Mouse (Mus musculus): ENCODE results near the gene Jak1.

Jak1 gene

GRCm38 (mm10) chr4:101235964-101236363, 29.1 kb downstream of the Jak1 start:
- DNase-seq: no peak

DNA sequence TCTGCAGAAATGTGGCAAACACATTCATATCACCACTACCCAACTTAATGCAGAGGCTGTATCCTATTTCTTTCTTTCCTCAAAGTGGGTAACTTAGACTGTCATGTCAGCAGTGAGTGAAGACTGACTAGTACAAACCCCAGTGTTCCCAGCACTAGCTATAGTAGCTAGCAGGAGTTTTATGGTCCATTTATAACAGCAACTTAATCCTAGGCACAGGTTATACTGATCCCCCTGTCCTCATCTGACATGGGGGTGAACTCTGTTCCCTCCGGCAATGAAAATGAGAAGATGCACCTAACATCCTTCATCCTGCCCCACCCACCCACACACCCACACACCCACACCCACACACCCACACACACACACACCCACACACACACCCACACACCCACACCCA, 30.3 kb downstream of the Jak1 start:
- DNase-seq: no peak

DNA sequence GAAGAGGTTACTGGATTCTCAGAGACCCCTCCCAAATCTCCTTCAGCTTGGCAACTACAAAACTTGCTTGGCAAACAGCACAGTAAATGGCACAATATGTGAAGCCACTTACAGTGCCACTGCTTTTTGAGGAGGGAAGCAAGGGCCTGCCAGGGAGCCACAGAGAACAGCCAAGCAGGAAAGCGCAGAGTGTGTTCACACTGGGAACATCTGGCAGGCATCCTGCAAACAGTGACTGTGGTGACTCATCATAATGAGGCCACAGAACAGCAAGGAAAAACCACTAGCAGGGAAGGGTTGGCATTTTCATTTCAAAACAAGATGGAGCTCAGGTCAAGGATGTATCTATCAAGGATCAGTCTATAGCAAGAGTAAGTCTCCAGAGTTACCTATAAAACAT, 30.8 kb downstream of the Jak1 start:
- no peak for DNase-seq

DNA sequence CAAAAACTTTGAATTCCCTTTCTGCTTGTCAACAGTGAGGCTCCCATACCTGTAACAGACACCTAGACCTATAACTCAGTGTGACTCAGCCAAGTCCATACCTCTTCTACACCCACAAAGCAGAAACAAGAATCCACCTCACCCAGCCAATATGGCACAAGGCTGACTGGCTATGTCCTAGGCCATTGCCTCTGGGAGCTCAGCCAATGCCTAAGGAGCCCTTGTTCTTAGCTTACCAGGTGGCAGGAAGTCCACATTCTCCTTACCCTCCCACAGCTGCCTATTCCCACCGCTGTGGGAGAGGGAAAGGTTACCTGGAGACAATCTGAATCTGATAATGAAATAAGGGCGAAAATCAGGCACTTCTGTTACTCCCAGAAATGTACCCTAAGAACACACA, 34.5 kb downstream of the Jak1 start:
- no peak for DNase-seq

DNA sequence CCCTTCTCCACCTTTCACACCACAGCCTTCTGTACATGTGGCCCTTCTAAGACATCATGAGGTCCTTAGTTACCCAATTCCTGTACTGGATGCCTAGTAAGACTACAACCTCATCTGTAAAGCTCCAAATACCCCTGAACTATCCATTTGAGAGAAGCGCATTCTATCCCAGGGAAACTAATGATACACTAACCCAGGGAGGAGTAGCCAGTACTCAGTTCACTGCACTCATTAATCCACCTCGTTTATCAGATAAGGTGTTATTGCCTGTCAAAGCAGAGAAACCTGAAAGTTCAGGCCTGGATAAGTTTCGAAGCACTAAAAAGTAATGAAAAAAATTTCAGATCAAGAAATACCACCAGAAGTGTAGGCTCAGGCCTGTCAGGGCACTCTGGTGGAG, 37.7 kb downstream of the Jak1 start:
- no peak for DNase-seq

DNA sequence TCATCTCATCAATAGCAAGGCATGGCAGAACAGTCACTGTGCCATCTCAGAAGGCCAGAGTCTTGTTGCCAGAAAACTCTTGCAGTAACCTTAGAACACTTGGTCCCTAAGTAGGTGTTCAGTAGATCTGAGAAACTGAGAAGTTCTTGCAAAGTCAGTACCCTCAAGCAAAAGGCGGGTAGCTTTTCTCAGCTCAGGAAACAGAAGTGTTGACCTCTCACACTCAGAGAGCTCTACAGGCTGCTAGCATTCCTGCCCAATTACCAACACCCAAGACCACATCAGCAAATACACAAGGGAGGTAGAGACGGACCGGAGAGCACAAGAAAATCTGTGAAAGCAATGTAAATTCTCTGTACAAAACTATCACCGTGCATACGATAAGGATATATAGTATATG, 39.1 kb downstream of the Jak1 start:
- DNase-seq: no peak

DNA sequence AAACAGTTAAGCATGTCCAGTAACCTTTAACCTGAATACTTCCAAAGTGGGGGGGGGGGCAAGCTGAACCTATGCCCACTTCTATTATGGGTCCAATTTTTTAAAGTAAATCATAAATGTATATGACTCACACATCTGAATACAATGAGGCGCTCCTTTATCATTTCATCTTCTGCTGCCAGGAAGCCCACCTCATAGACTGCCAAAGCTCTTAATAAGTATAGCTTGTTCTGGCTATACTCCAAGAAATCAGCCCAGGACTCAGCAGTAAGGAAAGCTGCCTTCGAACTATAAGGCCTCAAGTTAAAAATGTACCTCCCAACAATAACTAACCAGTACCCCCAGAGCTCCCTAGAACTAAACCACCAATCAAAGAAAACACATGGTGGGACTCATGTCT, 44.1 kb downstream of the Jak1 start:
- no peak for DNase-seq

- no peak for DNase-seq
Observed at GRCm38 (mm10) chr4:101219839-101220238, 45.2 kb downstream of the Jak1 start.

DNA sequence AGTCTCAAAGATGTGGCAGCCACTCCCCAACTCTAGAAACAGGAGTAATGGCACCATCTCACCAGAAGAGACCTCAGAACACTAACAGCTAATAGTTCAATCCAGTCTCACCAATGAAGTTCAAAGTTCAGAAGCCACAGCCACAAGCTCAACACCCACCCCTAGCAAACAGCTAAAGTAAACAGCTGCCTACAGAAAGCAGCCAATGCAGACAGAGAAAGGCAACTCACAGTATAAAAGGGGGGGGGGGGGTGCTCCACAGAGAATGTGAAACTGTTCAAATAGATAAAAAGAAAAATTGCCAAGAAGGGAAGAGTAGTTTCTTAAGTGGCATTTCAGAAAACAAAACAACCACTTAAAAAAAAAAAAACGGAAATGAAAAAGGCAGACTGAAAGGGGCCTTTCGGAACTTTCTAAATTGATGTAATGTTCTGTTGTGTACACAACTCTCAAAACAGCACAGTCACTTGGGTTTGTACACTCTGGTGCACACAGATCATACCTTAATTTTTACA, 48.0 kb downstream of the Jak1 start:
- no peak for DNase-seq

GRCm38 (mm10) chr4:101216286-101216685, 48.8 kb downstream of the Jak1 start:
- DNase-seq: no peak

DNA sequence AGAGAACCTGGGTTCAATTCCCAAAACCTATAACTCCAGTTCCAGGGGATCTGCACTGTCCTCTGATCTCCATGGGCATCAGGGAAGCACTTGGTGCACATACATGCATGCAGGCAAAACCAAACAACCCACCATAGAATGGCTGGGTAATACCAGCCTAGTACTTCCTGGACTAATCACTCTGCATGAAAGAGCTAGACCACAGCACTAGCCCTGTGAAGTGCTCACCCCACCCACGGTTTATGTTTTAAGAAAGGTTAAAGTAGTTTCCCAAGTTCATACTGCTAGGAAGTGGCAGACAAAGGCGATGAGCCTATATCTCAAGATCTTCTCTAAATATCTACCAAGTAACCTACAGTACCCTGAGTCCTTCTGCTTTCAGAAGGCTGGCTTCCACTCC, 51.6 kb downstream of the Jak1 start:
- DNase-seq: no peak

DNA sequence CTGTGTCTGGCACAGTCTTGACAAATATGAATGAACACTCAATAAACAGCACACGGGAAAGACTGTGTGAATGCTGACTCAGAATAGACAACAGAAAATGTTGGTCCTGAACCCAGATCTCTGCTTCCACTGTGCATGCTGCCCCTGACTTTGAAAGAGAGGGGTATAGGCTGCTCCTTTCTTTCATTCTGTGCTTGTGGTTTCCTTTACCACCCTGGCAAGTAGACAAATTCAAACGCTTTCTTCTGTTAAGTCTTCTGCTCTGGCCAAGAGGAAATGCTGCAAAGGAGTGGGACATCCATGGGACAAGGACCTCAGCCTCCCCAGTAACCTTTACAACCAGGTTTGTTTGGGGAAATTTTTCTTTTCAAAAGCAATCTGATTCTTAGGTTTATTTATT, 57.6 kb downstream of the Jak1 start:
- DNase-seq: no peak

- DNase-seq: no peak
Observed at GRCm38 (mm10) chr4:101203518-101203917, 61.6 kb downstream of the Jak1 start.

GRCm38 (mm10) chr4:101202626-101203025, 62.5 kb downstream of the Jak1 start:
- DNase-seq: no peak

GRCm38 (mm10) chr4:101199433-101200081, 65.5 kb downstream of the Jak1 start:
- peak; percentile 52 for DNase-seq

GRCm38 (mm10) chr4:101198333-101198732, 66.7 kb downstream of the Jak1 start:
- DNase-seq: no peak

GRCm38 (mm10) chr4:101197421-101198170, 67.5 kb downstream of the Jak1 start:
- no peak for DNase-seq

- DNase-seq: no peak
Observed at GRCm38 (mm10) chr4:101196407-101196806, 68.7 kb downstream of the Jak1 start.

DNA sequence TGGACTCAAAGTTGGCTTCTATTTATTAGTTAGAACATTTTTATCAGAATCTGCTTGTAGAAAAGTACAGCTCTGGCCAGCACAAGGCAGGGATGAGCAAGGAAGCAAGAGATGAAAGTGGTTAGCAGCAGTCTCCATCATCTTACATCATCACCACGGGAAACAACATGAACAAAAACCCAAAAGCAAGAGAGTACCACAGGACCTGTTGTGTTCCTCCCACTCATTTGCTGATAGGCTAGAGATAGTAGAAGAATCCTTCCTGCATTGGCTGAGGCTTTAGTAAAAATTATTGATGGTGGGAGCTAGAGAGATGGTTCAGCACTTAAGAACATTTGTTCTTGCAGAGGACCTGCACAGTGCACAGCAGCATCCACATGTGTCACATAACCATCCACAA, 70.9 kb downstream of the Jak1 start:
- DNase-seq: no peak

- no peak for DNase-seq
Observed at GRCm38 (mm10) chr4:101192241-101192976, 72.7 kb downstream of the Jak1 start.

- peak; percentile 74 for DNase-seq
Observed at GRCm38 (mm10) chr4:101187381-101187780, 77.7 kb downstream of the Jak1 start.

DNA sequence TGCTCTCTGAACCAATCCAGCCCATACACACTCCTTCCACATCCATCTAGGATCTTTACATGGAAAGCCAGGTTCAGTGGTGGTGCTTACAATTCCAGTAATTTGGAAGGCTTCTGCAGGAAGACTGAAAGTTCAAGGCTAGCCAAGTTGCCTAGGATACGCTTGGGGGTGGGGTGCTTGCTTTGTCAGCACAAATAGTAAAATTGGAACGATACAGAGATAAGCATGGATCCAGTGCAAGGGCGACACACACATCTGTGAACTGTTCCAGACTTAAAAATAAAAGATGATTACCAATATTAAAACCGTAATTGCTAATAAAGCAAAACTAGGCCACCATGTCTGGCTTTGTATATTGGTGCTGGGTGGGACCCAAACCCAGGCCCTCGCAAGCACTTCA, 78.5 kb downstream of the Jak1 start:
- no peak for DNase-seq

DNA sequence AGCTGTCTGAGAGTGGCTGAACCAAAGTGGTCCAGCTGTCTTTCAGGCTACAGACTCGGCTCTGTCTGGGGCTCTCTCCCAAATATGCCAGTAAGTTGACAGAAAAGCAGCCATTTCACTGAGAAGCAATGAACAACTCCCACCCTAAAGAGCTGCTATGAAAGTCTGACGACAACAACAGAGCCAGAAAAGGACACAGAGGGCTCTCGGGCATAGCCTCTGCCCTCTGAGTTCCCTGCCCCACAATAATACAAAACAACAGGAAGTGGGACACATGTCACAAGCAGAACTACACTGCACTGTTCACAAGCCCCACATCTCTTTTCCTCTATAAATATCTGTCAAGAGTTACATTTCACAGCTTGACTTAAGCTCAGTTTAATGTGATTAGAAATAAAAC, 79.9 kb downstream of the Jak1 start:
- no peak for DNase-seq

DNA sequence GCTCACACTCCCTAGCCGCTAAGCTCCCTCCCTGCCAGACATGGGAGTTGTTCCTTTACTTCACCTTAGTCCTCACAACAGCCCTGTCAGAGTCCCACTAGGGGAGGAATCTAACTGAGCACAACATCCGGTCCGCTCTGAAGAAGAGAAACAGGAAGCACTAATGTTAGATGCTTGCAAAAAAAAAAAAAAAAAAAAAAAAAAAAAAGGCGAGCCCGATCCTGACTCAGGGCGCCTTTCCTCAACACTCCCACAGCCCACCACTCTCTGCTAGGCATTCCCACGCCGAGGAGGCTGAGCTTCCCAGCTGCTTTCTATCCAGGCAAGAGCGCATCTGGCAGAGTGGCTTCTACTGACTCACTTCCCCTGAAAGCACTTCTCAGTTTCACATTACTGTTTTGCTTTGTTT, 82.5 kb downstream of the Jak1 start:
- peak; percentile 63 for DNase-seq
